Mouse (Mus musculus) adrenal gland, adult 2 months (tissue): Measurements from ENCODE around the gene Mdm2. TPM values are rescaled to one million over a fixed set of nuclear protein-coding genes. Genes with fewer than 3 reads are reported as not detected.
A peak's percentile ranks its signal among the peaks of the same experiment; 100 is the strongest.

Experiments used
- DNase-seq: peaks from one replicate; pipeline ENCODE4 v3.0.0; 2021
- polyA plus RNA-seq: library from polyadenylated mRNA; depleted of rRNA; stranded (reverse); fragments of >200 nt; gene quantifications from 2 replicates; pipeline ENCODE4 v1.2.3, GENCODE M21; 2012
- total RNA-seq, 2 experiments: library from RNA; stranded (reverse); gene quantifications; 2 replicates each; pipeline ENCODE4 v1.2.3; 2021

Mdm2 gene
- total and polyA plus RNA-seq, 3 experiments = 47.0 to 155 (median 55.4) TPM

DNA sequence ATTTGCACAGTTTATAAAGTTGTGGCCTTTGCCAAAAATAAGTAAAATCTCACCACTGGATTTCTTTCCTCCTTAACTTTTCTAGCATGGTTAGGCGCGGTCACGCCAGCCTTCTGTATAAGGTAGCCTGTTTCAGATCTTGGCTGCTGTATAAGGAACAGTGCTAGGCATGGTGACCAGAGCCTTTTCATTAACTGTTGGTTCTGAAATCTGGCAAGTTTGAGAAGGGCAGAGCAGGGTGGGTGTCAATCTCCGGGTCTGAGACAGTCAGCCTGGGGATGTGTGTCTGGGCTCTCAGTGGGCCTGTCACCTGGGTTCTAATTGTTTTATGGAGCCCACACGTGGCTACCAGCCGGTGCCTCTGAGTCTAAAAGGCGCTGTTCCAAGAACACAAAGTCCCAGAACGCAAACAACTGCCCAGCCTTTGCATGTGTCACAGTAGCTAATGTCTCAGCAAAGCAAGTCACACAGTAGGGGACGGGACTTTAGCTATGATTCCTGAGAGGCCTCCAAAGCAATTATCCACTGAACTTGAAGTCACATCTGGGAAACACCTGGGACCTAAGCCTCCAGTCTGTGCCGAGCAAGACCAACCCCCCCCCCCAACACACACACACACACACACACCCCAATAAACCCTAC is 41.0 kb downstream of the Mdm2 start:
- no peak for DNase-seq

GRCm38 (mm10) chr10:117668546-117669300 is 41.8 kb downstream of the Mdm2 start:
- DNase-seq = no peak

DNA sequence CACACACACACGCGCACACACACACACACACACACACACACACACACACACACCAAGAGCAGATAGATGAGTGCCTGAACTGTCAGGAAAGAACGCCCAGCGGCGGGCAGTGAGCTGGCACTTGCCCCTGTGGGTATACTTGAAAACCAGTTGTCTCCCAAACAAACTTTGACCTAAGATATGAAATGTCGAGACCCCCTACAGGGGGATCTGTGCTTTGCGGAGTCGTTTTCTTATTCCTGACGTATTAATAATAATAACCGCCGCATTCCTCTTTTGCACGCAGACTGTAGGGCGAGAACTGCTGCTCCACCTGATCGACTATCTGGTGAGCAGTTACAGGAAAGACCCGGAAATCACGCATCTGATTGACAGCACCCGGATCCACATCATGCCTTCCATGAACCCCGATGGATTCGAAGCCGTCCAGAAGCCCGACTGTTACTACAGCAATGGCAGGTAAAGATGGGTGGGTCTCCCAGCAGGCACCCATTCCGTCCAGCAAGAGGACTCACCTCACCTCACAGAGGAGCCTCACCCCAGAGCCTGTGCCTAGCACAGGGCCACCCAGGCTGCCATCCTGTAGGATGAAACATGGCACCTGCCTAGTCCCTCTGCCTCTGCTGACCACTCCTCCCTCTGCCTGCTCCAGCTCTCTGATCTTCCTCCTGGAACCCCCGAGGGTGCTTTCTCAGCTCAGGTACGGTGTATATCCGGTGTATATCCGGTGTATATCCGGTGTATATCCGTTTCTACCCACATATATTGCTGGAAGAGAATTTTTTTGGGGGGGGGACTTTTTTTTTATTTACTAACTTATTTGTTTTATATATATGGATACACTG is 42.7 kb downstream of the Mdm2 start:
- DNase-seq = no peak

DNA sequence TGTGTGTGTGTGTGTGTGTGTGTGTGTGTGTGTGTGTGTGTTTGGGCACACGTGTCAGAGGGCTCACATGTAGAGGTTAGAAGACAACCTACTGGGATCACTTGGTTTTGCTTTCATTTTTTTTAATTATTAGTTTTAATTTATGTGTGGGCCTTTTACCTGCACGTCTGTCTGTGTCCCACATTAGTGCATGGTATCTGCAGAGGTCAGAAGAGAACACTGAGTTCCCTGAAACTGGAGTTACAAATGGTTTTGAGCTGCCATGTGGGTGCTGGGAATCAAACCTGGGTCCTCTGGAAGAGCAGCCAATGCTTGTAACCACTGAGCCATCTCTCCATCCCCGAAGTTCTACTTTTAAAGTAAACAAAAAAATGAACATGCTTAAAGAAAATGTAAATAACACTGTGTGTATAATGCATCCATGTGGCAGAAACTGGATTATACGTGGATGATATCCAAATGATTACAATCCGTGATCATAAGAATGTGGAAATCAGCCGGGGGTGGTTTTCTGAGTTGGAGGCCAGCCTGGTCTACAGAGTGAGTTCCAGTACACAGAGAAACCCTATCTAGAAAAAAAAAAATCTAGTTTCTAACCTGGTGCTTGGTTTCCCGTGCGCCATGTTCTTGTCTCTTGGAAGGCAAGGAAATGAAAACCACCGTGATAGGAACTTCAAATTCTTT is 43.5 kb downstream of the Mdm2 start:
- DNase-seq = no peak

- DNase-seq = no peak
Measured at GRCm38 (mm10) chr10:117666361-117666760, 44.2 kb downstream of the Mdm2 start.

DNA sequence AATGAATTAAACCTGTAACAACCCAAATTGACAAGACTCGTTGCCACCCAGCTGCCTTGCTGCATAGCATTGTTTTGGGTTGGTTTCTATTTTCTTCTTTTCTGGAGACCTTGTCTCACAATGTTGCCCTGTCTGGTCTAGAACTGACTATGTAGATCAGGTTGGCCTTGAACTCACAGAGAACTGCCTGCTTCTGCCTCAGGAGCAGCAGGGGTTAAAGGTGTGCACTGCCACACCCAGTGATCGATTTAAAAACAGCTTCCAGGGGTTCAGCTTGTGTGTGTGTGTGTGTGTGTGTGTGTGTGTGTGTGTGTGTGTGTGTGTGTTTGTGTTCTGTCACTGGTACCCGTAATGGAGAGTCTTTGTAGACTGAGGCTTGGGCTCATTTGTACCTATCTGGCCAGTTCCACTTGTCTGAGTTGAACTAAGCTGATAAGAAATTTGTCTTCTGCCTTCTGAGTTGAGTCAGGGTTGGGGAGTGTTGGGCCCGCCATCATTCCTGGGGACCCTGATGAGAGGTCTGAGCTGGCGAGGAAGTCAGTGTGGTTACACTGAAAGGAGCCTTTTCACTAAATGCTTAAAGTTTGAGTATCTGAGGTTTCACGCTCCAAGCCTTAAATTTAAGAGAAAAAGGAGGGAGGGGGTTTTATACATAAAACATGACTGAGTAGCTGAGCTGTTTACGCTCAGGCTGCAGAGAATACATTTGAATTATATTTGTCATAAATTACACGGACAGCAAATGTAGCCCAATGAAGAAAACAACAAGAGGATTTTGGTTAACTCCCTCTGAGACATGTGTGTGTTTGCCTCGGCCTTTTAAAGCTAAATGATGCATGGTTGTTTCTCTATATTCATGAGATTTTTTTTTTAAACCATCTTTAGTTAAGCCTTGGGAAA is 44.9 kb downstream of the Mdm2 start:
- no peak for DNase-seq

DNA sequence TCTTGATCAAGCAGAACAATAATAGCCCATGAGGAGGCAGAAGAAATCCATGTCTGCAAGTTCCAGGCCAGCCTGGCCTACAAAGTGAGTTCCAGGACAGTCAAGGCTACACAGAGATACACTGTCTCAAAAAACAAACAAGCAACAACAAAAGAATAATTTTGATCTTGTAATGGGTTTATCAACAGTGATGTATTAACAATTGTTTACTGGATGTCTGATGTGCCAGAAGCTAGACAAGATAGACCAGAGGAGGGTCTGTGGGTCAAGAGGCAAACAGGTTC is 45.7 kb downstream of the Mdm2 start:
- DNase-seq = no peak

DNA sequence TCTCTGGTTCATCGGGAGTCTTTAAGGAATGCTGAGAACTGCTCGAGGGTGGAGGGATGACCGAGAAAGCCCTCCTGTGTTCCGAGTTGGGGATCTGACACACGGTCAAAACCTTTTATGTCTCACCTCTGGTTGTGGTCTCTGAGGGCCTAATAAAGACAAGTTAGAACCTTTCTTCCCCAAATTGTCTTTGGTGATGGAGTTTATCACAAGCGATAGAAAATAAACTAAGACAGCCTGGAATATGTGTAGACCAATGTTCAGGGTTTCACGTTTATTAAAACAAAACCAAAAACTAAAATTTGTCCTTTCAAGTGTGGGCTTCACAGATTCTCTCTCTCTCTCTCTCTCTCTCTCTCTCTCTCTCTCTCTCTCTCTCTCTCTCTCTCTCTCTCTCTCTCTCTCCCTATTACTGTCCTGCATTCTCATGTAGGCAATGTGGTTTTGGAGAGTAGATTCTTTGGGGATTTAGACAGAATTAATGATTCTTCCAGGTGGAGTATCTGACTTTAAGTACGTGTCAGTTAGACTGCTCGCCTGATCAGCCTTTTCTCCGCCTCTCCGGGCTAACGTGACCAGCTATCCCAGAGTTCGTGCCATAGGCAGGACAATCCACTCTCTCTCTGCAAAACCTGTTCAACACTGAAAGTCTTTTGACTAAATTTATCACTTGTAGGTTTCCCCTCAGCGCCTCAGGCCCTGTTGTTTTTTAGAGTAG is 46.2 kb downstream of the Mdm2 start:
- no peak for DNase-seq

DNA sequence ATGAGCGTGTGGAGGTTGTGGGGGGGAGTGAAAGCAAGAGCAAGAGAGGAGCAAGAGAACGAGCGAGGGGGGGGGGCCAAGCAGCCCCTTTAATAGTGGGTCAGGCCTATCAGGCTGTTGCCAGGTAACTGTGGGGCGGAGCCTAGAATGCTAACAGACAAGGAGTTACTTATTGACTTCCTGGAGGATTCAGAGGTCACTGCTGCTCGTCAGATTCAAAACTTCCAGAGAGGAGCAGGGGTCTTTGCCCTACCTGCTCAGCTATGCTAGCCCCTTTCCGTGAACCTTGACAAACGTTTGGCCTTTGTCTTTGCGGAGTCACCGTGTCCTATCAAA is 46.7 kb downstream of the Mdm2 start:
- DNase-seq = peak; percentile 30

DNA sequence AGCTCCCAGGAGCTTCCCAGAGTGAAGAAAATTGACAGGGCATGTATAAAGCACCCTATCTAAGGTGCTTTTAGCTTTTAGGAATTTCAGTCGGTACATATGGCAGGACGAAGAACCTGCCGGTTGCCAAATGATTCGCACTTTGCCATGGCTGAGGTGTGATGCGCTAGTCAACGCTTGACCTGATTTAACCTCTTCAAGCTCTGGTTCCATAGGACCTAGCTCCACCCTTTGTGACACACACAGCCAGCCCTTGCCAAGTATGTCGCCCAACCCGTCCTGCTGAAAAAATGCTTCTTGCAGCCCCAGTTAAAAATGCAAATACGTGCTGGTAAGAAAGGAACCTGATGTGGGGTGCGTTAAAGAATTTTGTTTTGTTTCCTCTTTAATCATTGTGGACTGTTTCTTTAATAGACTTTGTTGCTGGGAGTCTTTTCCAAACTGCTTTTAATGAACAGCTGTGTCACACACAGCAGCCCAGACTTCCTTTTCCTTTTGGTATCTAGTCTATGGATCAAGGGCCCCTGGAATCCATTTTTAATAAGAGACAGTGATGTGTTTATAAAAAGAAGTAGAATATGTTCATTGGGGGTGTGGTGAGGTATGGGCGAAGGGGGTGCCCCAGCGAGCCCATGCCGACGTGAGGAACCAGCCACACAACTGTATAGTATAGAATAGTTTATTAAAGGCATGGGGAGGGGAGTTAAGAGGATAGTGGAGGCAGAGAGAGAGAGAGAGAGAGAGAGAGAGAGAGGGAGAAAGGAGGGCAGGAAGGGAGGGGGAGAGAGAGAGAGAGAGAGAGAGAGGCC is 47.3 kb downstream of the Mdm2 start:
- DNase-seq = no peak

DNA sequence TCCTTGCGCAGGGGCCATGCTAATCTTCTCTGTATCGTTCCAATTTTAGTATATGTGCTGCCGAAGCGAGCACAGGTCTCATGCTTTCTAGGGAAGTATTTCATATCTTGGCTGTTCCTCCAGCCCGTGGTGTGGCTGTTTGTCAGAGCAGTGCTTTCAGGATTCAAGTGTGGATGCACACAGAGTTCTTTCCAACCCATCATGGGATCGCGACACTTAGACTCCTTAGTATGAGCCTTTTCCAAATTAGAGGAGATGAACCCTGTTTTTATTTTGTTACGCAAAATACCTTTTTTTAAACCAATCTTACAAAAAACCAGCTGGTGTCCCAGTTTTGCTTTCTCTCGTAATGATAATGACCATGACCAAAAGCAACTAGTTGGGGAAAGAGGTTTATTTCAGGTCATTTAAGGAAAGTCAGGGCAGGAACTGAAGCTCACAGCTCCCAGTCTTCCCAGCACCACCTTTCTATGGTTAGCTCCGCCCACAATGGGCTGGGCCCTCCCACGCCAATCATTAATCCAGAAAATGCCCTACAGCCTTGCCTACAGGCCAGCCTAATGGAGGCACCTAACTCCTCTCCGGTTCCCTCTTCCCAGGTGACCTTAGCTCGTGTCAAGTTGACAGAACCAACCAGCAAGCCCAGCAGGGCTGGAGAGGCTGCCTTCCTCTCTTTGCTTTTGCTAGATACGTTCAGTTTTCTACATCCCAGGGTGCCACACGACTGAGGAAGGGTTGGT is 48.1 kb downstream of the Mdm2 start:
- no peak for DNase-seq

GRCm38 (mm10) chr10:117659819-117660218 is 50.7 kb downstream of the Mdm2 start:
- DNase-seq = no peak

- DNase-seq = no peak
Measured at GRCm38 (mm10) chr10:117659430-117659813, 51.1 kb downstream of the Mdm2 start.

- no peak for DNase-seq
Measured at GRCm38 (mm10) chr10:117658522-117659429, 51.8 kb downstream of the Mdm2 start.

- DNase-seq = no peak
Measured at GRCm38 (mm10) chr10:117657659-117658306, 52.8 kb downstream of the Mdm2 start.

DNA sequence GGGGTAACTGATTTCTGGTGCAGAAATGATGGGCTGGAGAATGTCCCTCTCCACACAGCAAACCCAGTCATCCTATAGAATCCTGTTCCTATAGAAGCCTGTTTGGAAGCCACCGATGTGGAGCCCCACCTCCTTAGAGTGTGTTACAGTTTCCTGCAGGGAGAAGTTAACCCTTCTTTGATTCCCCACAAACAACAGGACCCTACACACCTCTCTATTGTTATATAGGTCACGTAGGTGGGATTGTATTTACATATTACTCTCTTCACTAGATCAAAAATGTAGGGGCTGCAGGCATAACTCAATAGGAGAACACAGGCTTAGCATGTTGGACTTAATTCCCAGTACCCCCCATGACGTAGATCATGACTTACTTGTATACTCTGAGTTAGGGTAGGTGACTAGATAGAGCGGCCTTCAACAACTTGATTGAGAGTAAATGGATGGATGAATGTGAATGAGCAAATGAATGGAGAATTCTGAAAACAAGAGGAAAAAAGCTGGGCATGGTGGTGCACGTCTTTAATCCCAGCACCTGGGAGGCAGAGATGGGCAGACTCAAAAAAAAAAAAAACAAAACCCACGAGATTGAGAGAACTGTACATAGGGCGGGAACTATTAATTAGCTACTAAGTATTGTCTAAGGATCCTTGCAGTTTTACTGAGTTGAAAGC is 53.4 kb downstream of the Mdm2 start:
- DNase-seq = no peak

DNA sequence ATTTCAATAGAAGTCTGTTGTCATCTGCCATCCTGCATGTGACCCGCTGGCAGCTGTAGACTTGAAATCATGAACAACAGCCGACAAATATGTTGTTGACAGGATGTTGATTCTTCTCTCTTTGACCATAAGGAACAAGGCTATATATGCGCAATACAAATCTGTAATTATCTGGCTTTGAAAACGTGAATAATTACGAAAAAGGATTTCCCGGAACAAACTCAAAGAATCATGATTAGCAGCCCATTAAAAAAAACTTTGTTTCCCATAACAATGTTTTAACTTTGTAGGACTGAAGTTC is 53.9 kb downstream of the Mdm2 start:
- DNase-seq = no peak
